Mouse (Mus musculus) liver, adult 2 months (tissue): ENCODE measurements around the gene Whamm. TPM values are rescaled to one million over a fixed set of nuclear protein-coding genes. Genes with fewer than 3 reads are reported as not detected.

Experiments
- DNase-seq: peaks from one replicate; pipeline ENCODE4 v3.0.0-alpha.2; 2011; ENCODE audit warnings: low read depth, low spot score; ENCODE audit errors: extremely low read depth
- H3K27ac ChIP-seq: fragments of 200-500 bp; replicated peaks from 2 replicates; pipeline ENCODE4 v1.5.1; 2012; ENCODE audit warnings: low read depth, mild to moderate bottlenecking, control low read depth, inconsistent platforms, low read length; ENCODE audit not compliant: insufficient read depth
- H3K27me3 ChIP-seq: fragments of 200-500 bp; 2 replicates; pipeline ENCODE4 v1.6.1; 2012; ENCODE audit warnings: mild to moderate bottlenecking, moderate library complexity, low read length, inconsistent platforms; ENCODE audit not compliant: control insufficient read depth, insufficient read depth
- H3K36me3 ChIP-seq: fragments of 200-500 bp; 2 replicates; pipeline ENCODE4 v1.6.1; 2012; ENCODE audit warnings: low read length, inconsistent platforms; ENCODE audit not compliant: control insufficient read depth, insufficient read depth
- H3K4me1 ChIP-seq: fragments of 200-500 bp; 2 replicates; pipeline ENCODE4 v1.6.1; 2011; ENCODE audit warnings: low read length; ENCODE audit not compliant: control insufficient read depth, insufficient read depth
- H3K4me3 ChIP-seq: fragments of 200-500 bp; 2 replicates; pipeline ENCODE4 v1.5.1; 2011; ENCODE audit warnings: low read depth, mild to moderate bottlenecking, control low read depth, low read length, moderate library complexity; ENCODE audit not compliant: insufficient read depth
- H3K79me2 ChIP-seq: fragments of 200-500 bp; 2 replicates; pipeline ENCODE4 v1.6.1; 2012; ENCODE audit warnings: inconsistent platforms, mild to moderate bottlenecking, low read length, moderate library complexity; ENCODE audit not compliant: control insufficient read depth, insufficient read depth
- H3K9ac ChIP-seq: fragments of 200-500 bp; 2 replicates; pipeline ENCODE4 v1.6.1; 2012; ENCODE audit warnings: low read depth, mild to moderate bottlenecking, control low read depth, inconsistent platforms, low read length
- CTCF ChIP-seq: fragments of 200-500 bp; IDR thresholded peaks from 2 replicates; pipeline ENCODE4 v1.5.1; 2011; ENCODE audit warnings: low read depth, low read length, control low read depth
- POLR2A ChIP-seq: fragments of 200-500 bp; IDR thresholded peaks from 2 replicates; pipeline ENCODE4 v1.6.1; 2011; ENCODE audit warnings: low read length, control low read depth; ENCODE audit not compliant: insufficient read depth; ENCODE audit errors: extremely low read depth
- WGBS: fragments of 180-500 bp; shearing (Covaris S2); methylation state at CpG from one replicate; pipeline ENCODE4 v1.1.7; 2018; 5-methylcytosine and 5-hydroxymethylcytosine counted together
- polyA plus RNA-seq: library from polyadenylated mRNA; depleted of rRNA; stranded (reverse); fragments of >200 nt; gene quantifications from 2 replicates; pipeline ENCODE4 v1.2.3, GENCODE M21; 2012
- total RNA-seq: library from RNA; depleted of rRNA; stranded (reverse); fragments of >200 nt; gene quantifications from 2 replicates; pipeline ENCODE4 v1.2.3, GENCODE M21; 2014

Whamm gene
- total and polyA plus RNA-seq, 2 experiments, result 20.7 to 44.6 TPM

GRCm38 (mm10) chr7:81560101-81561049 is 10.7 kb upstream of the Whamm start:
- no peak overlapping the region for H3K27ac ChIP-seq
- no peak for DNase-seq
- H3K79me2 ChIP-seq, result no peaks in the 10 kb centered on the region
- H3K4me3 ChIP-seq, result no peak overlapping the region
- TF ChIP-seq POLR2A (no peak), CTCF (no peak)
- WGBS, result 52% methylated on average over 8 of the region's 8 CpGs
- no peak overlapping the region for H3K9ac ChIP-seq
- no peaks in the 10 kb centered on the region for H3K27me3 ChIP-seq
- H3K36me3 ChIP-seq, result no peaks in the 10 kb centered on the region
- H3K4me1 ChIP-seq, result 0 out of 2 replicates have a peak, but pooled peaks cover 2% of the 10 kb centered on the region

DNA sequence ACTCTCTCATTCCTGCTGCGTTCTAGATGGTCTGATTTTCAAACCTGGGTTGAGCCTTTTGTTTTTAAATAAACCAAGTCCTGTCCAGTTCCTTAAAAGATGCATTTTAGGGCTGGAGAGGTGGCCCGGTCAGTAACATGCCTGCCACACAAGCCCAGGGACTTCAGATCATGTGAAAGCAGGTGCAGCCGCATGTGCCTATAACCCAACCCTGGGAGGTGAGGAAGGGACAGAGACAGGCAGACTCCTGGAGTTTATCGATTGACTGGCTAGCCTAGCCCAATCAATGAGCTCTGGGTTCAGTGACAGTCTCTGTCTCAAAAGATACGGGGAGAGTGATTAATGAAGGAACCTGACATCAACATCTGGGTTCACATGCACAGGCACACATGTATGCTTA is 9.9 kb upstream of the Whamm start:
- H3K4me1 ChIP-seq, result 0 out of 2 replicates have a peak, but pooled peaks cover 2% of the 10 kb centered on the region
- no peak overlapping the region for H3K27ac ChIP-seq
- H3K9ac ChIP-seq, result no peak overlapping the region
- no peaks in the 10 kb centered on the region for H3K27me3 ChIP-seq
- peak; percentile 50 for DNase-seq
- no peaks in the 10 kb centered on the region for H3K36me3 ChIP-seq
- TF ChIP-seq POLR2A, result no peak
- TF ChIP-seq CTCF, result no peak
- 41% methylated on average over 5 of the region's 5 CpGs for WGBS
- H3K79me2 ChIP-seq, result no peaks in the 10 kb centered on the region
- H3K4me3 ChIP-seq, result no peak overlapping the region

DNA sequence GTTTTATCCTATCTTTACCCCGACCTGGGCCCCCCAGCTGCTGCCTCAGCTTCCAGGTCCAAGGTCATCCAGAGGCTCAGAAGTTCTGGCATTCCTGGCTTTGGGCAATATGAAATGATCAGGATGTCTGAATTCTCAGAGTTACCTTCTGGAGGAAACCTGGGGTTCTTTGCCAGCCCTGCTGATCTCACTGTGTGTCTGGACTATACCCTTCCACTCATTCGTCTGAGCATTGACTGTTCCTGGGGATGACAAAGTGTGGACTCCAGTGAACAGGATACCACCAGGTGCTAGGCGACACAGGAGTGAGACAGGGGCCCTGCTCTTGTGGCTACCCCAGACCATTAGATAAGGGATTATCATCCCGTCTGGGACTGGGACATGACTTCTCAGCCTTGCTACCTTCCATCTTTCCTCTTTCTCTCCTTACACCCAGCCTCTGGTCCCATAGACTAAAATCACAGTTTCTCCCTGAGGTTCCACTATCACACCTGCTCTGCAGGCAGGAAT is 7.5 kb upstream of the Whamm start:
- no peaks in the 10 kb centered on the region for H3K36me3 ChIP-seq
- TF ChIP-seq CTCF (no peak), POLR2A (no peak)
- H3K4me1 ChIP-seq, result 0 out of 2 replicates have a peak, but pooled peaks cover 2% of the 10 kb centered on the region
- DNase-seq, result no peak
- H3K27me3 ChIP-seq, result no peaks in the 10 kb centered on the region
- no peaks in the 10 kb centered on the region for H3K79me2 ChIP-seq
- no peak overlapping the region for H3K9ac ChIP-seq
- no peak overlapping the region for H3K27ac ChIP-seq
- H3K4me3 ChIP-seq, result no peak overlapping the region
- 76% methylated on average over 4 of the region's 4 CpGs for WGBS

GRCm38 (mm10) chr7:81564766-81565165 is 6.3 kb upstream of the Whamm start:
- H3K36me3 ChIP-seq, result no peaks in the 10 kb centered on the region
- H3K27me3 ChIP-seq, result no peaks in the 10 kb centered on the region
- no peak overlapping the region for H3K27ac ChIP-seq
- H3K4me3 ChIP-seq, result no peak overlapping the region
- TF ChIP-seq CTCF (no peak), POLR2A (no peak)
- no peak for DNase-seq
- no peak overlapping the region for H3K9ac ChIP-seq
- H3K79me2 ChIP-seq, result no peaks in the 10 kb centered on the region
- 0 out of 2 replicates have a peak, but pooled peaks cover 2% of the 10 kb centered on the region for H3K4me1 ChIP-seq
- 86% methylated on average over 7 of the region's 7 CpGs for WGBS

GRCm38 (mm10) chr7:81565381-81566055 is 5.5 kb upstream of the Whamm start:
- Histone ChIP-seq H3K4me1 (0 out of 2 replicates have a peak, but pooled peaks cover 2% of the 10 kb centered on the region), H3K79me2 (no peaks in the 10 kb centered on the region), H3K27me3 (no peaks in the 10 kb centered on the region), H3K27ac (no peak overlapping the region), H3K9ac (no peak overlapping the region), H3K36me3 (no peaks in the 10 kb centered on the region), H3K4me3 (no peak overlapping the region)
- no peak for DNase-seq
- TF ChIP-seq CTCF (no peak), POLR2A (no peak)
- 89% methylated on average over 7 of the region's 7 CpGs for WGBS
